Mouse (Mus musculus) adrenal gland, adult 2 months (tissue): ENCODE measurements at regions not wholly inside any gene's neighbourhood (a gene's known extent, or its start where the extent isn't known, plus 50 kb on each side); places are given as distances from the start of the nearest gene placed in this dataset.
"Not testable (repeated sequence)": the region's sequence is repeated elsewhere in the genome, so short reads cannot be mapped to it uniquely, and the experiment has no call there.

ENCODE experiments used
- DNase-seq: peaks from one replicate; pipeline ENCODE4 v3.0.0; 2021

GRCm38 (mm10) chr10:96685991-96686601 is 69.3 kb downstream of the Btg1 start:
- peak; percentile 40 for DNase-seq

GRCm38 (mm10) chr10:96686659-96687440 is 70.0 kb downstream of the Btg1 start:
- DNase-seq, result peak; percentile 18

DNA sequence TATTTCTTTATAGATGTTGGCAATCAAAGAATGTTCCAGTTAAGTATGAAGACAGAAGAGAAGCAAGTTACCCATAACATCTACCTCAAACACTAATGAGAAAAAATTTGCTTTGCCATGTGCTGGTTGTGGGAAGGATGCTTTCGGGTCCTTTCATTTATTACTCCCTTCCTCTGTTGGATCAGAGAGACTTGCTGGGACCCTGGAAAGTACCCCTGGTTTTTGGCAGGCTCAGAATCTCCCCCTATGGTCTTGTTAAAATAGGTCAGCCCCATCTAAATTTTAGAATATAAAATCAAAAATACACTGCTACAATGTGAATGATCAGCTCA is 70.6 kb downstream of the Btg1 start:
- DNase-seq, result no peak

GRCm38 (mm10) chr10:96689976-96690867 is 73.4 kb downstream of the Btg1 start:
- no peak for DNase-seq

- DNase-seq, result peak; percentile 75
These were observed 74.1 kb downstream of the Btg1 start for GRCm38 (mm10) chr10:96690868-96691302.

DNA sequence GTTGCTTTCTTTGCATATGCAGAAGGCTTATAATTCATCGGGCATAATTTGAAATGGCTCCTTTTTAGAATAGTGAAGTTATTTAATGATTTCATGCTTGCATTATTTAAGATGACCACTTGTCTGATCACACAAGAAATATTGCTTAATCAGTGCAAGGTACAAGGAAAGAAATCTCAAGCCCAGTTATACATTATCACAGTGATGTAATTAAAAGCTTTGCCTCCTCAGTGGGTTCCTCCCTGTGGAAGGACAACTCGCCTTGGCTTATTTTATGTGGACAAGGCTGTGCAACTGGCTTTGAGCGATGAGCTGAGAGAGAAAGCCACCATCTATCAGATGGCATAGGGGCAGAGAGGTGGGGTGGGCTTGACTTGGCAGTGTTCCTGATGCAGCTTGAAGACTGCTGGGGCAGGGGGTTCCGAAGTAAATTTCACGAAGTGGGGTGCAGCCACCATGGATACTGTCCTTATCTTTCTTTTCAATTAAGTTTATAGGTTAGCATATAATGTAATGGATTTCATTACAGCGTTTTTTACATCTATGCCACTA is 74.6 kb downstream of the Btg1 start:
- no peak for DNase-seq

- no peak for DNase-seq
These were observed 76.0 kb downstream of the Btg1 start for GRCm38 (mm10) chr10:96692821-96693220.

- DNase-seq, result no peak
These were observed 77.0 kb downstream of the Btg1 start for GRCm38 (mm10) chr10:96693766-96694165.

DNA sequence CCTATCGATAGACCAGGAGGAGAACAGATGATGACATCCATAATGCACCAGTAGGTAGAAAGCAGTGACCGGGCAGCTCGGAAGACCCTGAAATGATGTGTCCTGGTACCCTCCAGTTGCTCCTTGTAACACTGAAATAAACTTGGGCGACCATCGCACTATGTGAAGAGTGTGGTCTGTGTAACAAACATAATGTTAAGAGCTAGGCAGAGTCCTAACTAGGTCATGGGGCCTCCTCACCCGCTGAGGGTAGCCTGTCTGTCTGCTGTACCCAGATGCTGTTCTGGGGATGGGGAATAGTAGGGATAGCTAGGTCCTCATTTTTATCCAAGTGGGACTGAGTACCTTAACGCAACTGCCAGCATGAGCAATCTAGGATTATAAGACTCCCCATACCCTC is 79.8 kb downstream of the Btg1 start:
- no peak for DNase-seq

DNA sequence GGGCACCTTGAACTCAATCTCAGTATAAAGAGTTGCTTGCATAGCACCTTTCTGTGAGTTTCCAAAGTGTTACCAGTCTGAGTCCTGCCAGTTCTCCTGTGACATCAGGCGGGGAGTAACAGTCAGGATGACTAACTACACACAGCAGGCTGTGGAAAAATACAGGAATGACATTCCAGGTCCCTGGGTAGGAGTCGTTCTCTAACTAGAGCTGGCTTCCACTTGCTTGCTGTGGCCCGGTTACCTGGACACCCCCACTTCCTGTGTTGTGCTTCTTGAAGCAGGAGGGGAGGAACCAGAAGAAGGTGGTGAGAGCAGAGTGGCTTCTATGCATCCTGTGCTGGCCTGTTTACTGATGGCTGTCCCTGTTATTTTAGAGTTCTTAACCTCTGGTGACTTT is 81.0 kb downstream of the Btg1 start:
- DNase-seq, result peak; percentile 58

- DNase-seq, result no peak
These were observed 89.8 kb downstream of the Btg1 start for GRCm38 (mm10) chr10:96706656-96707055.

- DNase-seq, result no peak
These were observed 91.7 kb downstream of the Btg1 start for GRCm38 (mm10) chr10:96708471-96708870.

DNA sequence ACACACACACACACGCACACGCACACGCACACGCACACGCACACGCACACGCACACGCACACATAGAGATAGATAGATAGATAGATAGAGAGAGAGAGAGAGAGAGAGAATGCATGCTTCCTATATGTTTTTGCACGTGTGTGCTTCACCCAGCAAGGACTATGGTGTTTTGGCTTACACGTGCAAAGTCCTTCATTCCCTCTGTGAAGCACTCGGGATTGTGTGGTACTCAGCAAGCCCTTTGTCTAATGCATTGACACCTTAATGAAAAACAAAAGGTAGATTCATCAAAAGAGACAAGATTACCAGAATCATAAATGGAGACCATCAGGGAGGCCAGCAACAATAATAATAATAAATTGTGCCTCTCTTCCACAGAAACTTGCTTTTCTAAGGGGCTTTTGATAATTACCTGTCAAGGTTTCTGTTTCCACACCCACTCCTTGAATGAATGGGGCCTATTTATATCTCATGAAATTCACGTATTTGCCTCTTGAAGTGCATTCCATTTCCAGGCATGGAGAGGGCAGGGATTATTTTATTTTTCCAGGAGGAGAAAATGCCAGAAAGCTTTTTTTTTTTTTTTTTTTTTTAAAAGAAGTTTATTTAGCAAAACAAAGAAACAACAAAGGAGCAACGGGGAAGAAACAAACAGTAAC is 93.0 kb downstream of the Btg1 start:
- DNase-seq, result no peak

GRCm38 (mm10) chr10:96711993-96712392 is 95.2 kb downstream of the Btg1 start:
- DNase-seq, result no peak

DNA sequence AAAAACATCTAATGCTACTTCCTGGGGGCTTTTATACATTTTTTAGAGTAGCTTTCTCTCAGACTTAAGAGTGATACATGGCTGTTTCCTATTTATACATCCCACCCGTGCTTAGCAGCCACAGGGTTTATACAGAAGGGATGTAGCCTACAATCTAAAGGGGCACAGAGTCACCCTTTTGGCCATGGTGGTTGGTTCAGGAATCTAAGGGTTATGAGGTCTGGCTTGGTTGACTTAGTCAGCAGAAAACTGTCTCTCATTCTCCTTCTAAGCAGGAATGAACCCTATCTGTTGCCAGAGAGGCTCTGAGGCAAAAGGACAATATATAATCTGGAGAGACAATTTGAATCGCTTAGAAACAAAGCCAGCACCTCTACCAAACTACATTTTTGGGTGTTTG is 97.9 kb downstream of the Btg1 start:
- no peak for DNase-seq

DNA sequence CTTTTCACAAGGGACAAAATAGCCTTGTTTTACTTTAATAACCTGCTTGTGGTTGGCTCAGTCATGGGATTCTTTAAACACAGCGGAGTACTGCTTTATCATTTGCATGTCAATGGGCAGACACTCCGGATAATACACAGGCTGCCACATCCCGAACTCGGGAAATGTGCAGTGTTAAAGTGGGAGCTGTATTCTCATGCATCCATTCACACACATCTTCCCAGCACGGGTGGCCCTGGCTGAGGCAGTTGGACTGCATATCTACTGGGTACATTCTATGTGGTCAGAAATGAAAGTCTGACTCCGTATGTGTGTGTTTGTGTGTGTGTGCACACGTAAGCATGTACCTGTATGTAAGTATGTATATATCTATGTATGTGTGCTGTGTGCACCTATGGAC is 100.5 kb downstream of the Btg1 start:
- DNase-seq, result no peak

- not testable (repeated sequence) for DNase-seq
These were observed 101.9 kb downstream of the Btg1 start for GRCm38 (mm10) chr10:96718706-96719105.

- DNase-seq, result no peak
These were observed 103.5 kb downstream of the Btg1 start for GRCm38 (mm10) chr10:96720281-96720711.

GRCm38 (mm10) chr10:96720956-96721688 is 104.3 kb downstream of the Btg1 start:
- DNase-seq, result no peak

GRCm38 (mm10) chr10:96722491-96722890 is 105.7 kb downstream of the Btg1 start:
- peak; percentile 36 for DNase-seq

DNA sequence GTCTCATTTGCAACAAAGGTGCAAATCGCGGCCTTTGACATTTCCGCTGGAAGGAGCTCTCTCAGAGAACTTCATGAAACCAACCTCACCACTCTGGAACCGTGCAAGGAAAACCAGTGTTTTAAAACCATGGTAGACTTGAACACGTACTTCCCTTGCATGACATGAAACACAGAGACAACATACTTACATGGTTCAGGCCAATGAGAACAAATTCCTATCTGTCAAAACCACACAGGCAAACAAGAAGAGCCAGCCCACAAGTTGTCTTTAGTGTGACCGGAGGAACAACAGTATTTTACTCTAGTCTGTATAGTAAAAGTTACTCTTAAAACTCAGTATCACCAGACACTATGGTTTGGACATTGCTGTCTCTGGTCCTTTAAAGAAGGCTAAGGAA is 106.3 kb downstream of the Btg1 start:
- no peak for DNase-seq
